Mouse (Mus musculus) hindbrain, embryonic 15.5 days (tissue): ENCODE results near the gene Cd40lg. TPM values are rescaled to one million over a fixed set of nuclear protein-coding genes. Genes with fewer than 3 reads are reported as not detected.

Experiments used
- ATAC-seq: fragments of 200-750 bp; cut with Nextera tagmentation; 2 replicates; pipeline ENCODE4 v1.8.0; 2017; ENCODE audit warnings: low read depth, moderate number of reproducible peaks, moderate TSS enrichment; ENCODE audit not compliant: low FRiP score
- H3K27ac ChIP-seq: fragments of 300-500 bp; sonication (generic); replicated peaks from 2 replicates; pipeline ENCODE4 v1.5.1; 2015; ENCODE audit warnings: mild to moderate bottlenecking, inconsistent platforms
- H3K27me3 ChIP-seq: fragments of 300-500 bp; sonication (generic); 2 replicates; pipeline ENCODE4 v1.6.1; 2015; ENCODE audit warnings: control low read depth, inconsistent platforms
- H3K36me3 ChIP-seq: fragments of 300-500 bp; sonication (generic); 2 replicates; pipeline ENCODE4 v1.6.1; 2015; ENCODE audit warnings: control low read depth, inconsistent platforms
- H3K4me1 ChIP-seq: fragments of 300-500 bp; sonication (generic); replicated peaks from 2 replicates; pipeline ENCODE4 v1.6.1; 2015; ENCODE audit warnings: control low read depth, inconsistent platforms
- H3K4me2 ChIP-seq: fragments of 300-500 bp; sonication (generic); 2 replicates; pipeline ENCODE4 v1.6.1; 2015; ENCODE audit warnings: moderate library complexity, mild to moderate bottlenecking, inconsistent platforms
- H3K4me3 ChIP-seq: fragments of 300-500 bp; sonication (generic); 2 replicates; pipeline ENCODE4 v1.5.1; 2015; ENCODE audit warnings: mild to moderate bottlenecking, inconsistent platforms
- H3K9ac ChIP-seq: fragments of 300-500 bp; sonication (generic); 2 replicates; pipeline ENCODE4 v1.6.1; 2015; ENCODE audit warnings: inconsistent platforms
- H3K9me3 ChIP-seq: fragments of 300-500 bp; sonication (generic); 2 replicates; pipeline ENCODE4 v1.6.1; 2016; ENCODE audit warnings: control low read depth, inconsistent platforms
- WGBS: fragments of 180-500 bp; shearing (Covaris S2); methylation state at CpG from one replicate; pipeline ENCODE4 v1.1.7; 2015; 5-methylcytosine and 5-hydroxymethylcytosine counted together
- polyA plus RNA-seq: library from polyadenylated mRNA; unstranded; fragments of >200 nt; fragmentation: Nextera tagmentation; extraction: Ambion mirVana; gene quantifications from 2 replicates; pipeline ENCODE4 v1.2.1, GENCODE M21; 2015

Cd40lg gene
- polyA plus RNA-seq, 1 experiment from 2014 or later, result not detected

- no peaks in the 10 kb centered on the region for H3K9me3 ChIP-seq
- H3K27ac ChIP-seq, result no peak overlapping the region
- H3K9ac ChIP-seq, result no peak overlapping the region
- H3K4me2 ChIP-seq, result no peak overlapping the region
- no peaks in the 10 kb centered on the region for H3K4me1 ChIP-seq
- H3K36me3 ChIP-seq, result no peaks in the 10 kb centered on the region
- ATAC-seq, result no peak
- 85% methylated on average over 4 of the region's 4 CpGs for WGBS
- H3K4me3 ChIP-seq, result no peak overlapping the region
- H3K27me3 ChIP-seq, result no peaks in the 10 kb centered on the region
Observed at GRCm38 (mm10) chrX:57215495-57215894, 3.6 kb downstream of the Cd40lg start.

GRCm38 (mm10) chrX:57216271-57216670, 4.3 kb downstream of the Cd40lg start:
- no peaks in the 10 kb centered on the region for H3K36me3 ChIP-seq
- no peaks in the 10 kb centered on the region for H3K27me3 ChIP-seq
- no peak overlapping the region for H3K27ac ChIP-seq
- no peak overlapping the region for H3K9ac ChIP-seq
- H3K4me1 ChIP-seq, result no peaks in the 10 kb centered on the region
- no peak for ATAC-seq
- H3K4me3 ChIP-seq, result no peak overlapping the region
- no peak overlapping the region for H3K4me2 ChIP-seq
- H3K9me3 ChIP-seq, result no peaks in the 10 kb centered on the region
- 62% methylated on average over 5 of the region's 5 CpGs for WGBS

- H3K36me3 ChIP-seq, result no peaks in the 10 kb centered on the region
- no peak overlapping the region for H3K4me3 ChIP-seq
- H3K27me3 ChIP-seq, result no peaks in the 10 kb centered on the region
- no peaks in the 10 kb centered on the region for H3K4me1 ChIP-seq
- no peaks in the 10 kb centered on the region for H3K9me3 ChIP-seq
- H3K4me2 ChIP-seq, result no peak overlapping the region
- no peak overlapping the region for H3K27ac ChIP-seq
- no peak overlapping the region for H3K9ac ChIP-seq
- no peak for ATAC-seq
- 78% methylated on average over 5 of the region's 5 CpGs for WGBS
Observed at GRCm38 (mm10) chrX:57219563-57219962, 7.6 kb downstream of the Cd40lg start.

GRCm38 (mm10) chrX:57221881-57222280, 9.9 kb downstream of the Cd40lg start:
- WGBS, result 82% methylated on average over 3 of the region's 3 CpGs
- Histone ChIP-seq H3K27me3 (no peaks in the 10 kb centered on the region), H3K36me3 (no peaks in the 10 kb centered on the region), H3K9me3 (no peaks in the 10 kb centered on the region), H3K27ac (no peak overlapping the region), H3K4me3 (no peak overlapping the region), H3K4me2 (no peak overlapping the region), H3K9ac (no peak overlapping the region), H3K4me1 (no peaks in the 10 kb centered on the region)
- ATAC-seq, result no peak

GRCm38 (mm10) chrX:57223301-57223700, 11.4 kb downstream of the Cd40lg start:
- ATAC-seq, result no peak
- H3K27ac ChIP-seq, result no peak overlapping the region
- H3K27me3 ChIP-seq, result no peaks in the 10 kb centered on the region
- H3K4me1 ChIP-seq, result no peaks in the 10 kb centered on the region
- no peaks in the 10 kb centered on the region for H3K9me3 ChIP-seq
- H3K9ac ChIP-seq, result no peak overlapping the region
- H3K4me3 ChIP-seq, result no peak overlapping the region
- no peaks in the 10 kb centered on the region for H3K36me3 ChIP-seq
- WGBS, result 88% methylated on average over 10 of the region's 10 CpGs
- no peak overlapping the region for H3K4me2 ChIP-seq

GRCm38 (mm10) chrX:57228178-57228577, 16.2 kb downstream of the Cd40lg start:
- H3K4me2 ChIP-seq, result no peak overlapping the region
- H3K9me3 ChIP-seq, result no peaks in the 10 kb centered on the region
- no peaks in the 10 kb centered on the region for H3K4me1 ChIP-seq
- no peak for ATAC-seq
- 70% methylated on average over 2 of the region's 2 CpGs for whole genome bisulfite sequencing
- H3K27ac ChIP-seq, result no peak overlapping the region
- no peak overlapping the region for H3K9ac ChIP-seq
- H3K4me3 ChIP-seq, result no peak overlapping the region
- no peaks in the 10 kb centered on the region for H3K27me3 ChIP-seq
- no peaks in the 10 kb centered on the region for H3K36me3 ChIP-seq

- H3K36me3 ChIP-seq, result no peaks in the 10 kb centered on the region
- no peaks in the 10 kb centered on the region for H3K27me3 ChIP-seq
- no peaks in the 10 kb centered on the region for H3K4me1 ChIP-seq
- H3K27ac ChIP-seq, result no peak overlapping the region
- no peak overlapping the region for H3K4me3 ChIP-seq
- no peak overlapping the region for H3K4me2 ChIP-seq
- 70% methylated on average over 2 of the region's 2 CpGs for WGBS
- no peak for ATAC-seq
- no peak overlapping the region for H3K9ac ChIP-seq
- H3K9me3 ChIP-seq, result no peaks in the 10 kb centered on the region
Observed at GRCm38 (mm10) chrX:57233596-57233995, 21.7 kb downstream of the Cd40lg start.

- no peaks in the 10 kb centered on the region for H3K4me1 ChIP-seq
- no peak overlapping the region for H3K9ac ChIP-seq
- no peaks in the 10 kb centered on the region for H3K9me3 ChIP-seq
- H3K4me2 ChIP-seq, result no peak overlapping the region
- no peaks in the 10 kb centered on the region for H3K36me3 ChIP-seq
- WGBS, result 73% methylated on average over 4 of the region's 4 CpGs
- no peak overlapping the region for H3K4me3 ChIP-seq
- H3K27me3 ChIP-seq, result no peaks in the 10 kb centered on the region
- no peak overlapping the region for H3K27ac ChIP-seq
- ATAC-seq, result no peak
Observed at GRCm38 (mm10) chrX:57235982-57236381, 24.0 kb downstream of the Cd40lg start.

- Histone ChIP-seq H3K4me2 (no peak overlapping the region), H3K9me3 (no peaks in the 10 kb centered on the region), H3K9ac (no peak overlapping the region), H3K36me3 (no peaks in the 10 kb centered on the region), H3K27ac (no peak overlapping the region), H3K4me1 (no peaks in the 10 kb centered on the region), H3K27me3 (no peaks in the 10 kb centered on the region), H3K4me3 (no peak overlapping the region)
- 85% methylated on average over 3 of the region's 3 CpGs for WGBS
- no peak for ATAC-seq
Observed at GRCm38 (mm10) chrX:57238572-57238971, 26.6 kb downstream of the Cd40lg start.

- WGBS, result 64% methylated on average over 7 of the region's 7 CpGs
- ATAC-seq, result no peak
- Histone ChIP-seq H3K27ac (no peak overlapping the region), H3K9me3 (no peaks in the 10 kb centered on the region), H3K27me3 (no peaks in the 10 kb centered on the region), H3K4me1 (no peaks in the 10 kb centered on the region), H3K9ac (no peak overlapping the region), H3K4me3 (no peak overlapping the region), H3K4me2 (no peak overlapping the region), H3K36me3 (no peaks in the 10 kb centered on the region)
Observed at GRCm38 (mm10) chrX:57253329-57254055, 41.5 kb downstream of the Cd40lg start.

- Histone ChIP-seq H3K27ac (no peak overlapping the region), H3K4me1 (no peaks in the 10 kb centered on the region), H3K9ac (no peak overlapping the region), H3K27me3 (no peaks in the 10 kb centered on the region), H3K9me3 (no peaks in the 10 kb centered on the region), H3K36me3 (no peaks in the 10 kb centered on the region), H3K4me2 (no peak overlapping the region), H3K4me3 (no peak overlapping the region)
- ATAC-seq, result no peak
- WGBS, result 49% methylated on average over 2 of the region's 2 CpGs
Observed at GRCm38 (mm10) chrX:57260744-57261143, 48.8 kb downstream of the Cd40lg start.

- no peak for ATAC-seq
- WGBS, result 84% methylated on average over 4 of the region's 4 CpGs
- H3K4me3 ChIP-seq, result no peak overlapping the region
- no peak overlapping the region for H3K9ac ChIP-seq
- H3K27me3 ChIP-seq, result no peaks in the 10 kb centered on the region
- no peaks in the 10 kb centered on the region for H3K4me1 ChIP-seq
- no peak overlapping the region for H3K27ac ChIP-seq
- no peaks in the 10 kb centered on the region for H3K36me3 ChIP-seq
- H3K4me2 ChIP-seq, result no peak overlapping the region
- H3K9me3 ChIP-seq, result no peaks in the 10 kb centered on the region
Observed at GRCm38 (mm10) chrX:57263515-57263914, 51.6 kb downstream of the Cd40lg start.
